Mouse (Mus musculus): ENCODE results near the gene Mlc1. TPM values are rescaled to one million over a fixed set of nuclear protein-coding genes. Genes with fewer than 3 reads are reported as not detected.

Mlc1 gene
- polyA plus RNA-seq, 1 experiment from 2014 or later = not detected

Other genes starting within 250 kb of the Mlc1 start
- gene Brd1, start 244.8 kb downstream of the Mlc1 start, polyA plus RNA-seq (2014; fragmentation: Nextera tagmentation; extraction: Ambion mirVana) = 15.2 and 18.2 TPM in 2 replicates
- gene Zbed4, start 227.3 kb downstream of the Mlc1 start, polyA plus RNA-seq (2014; fragmentation: Nextera tagmentation; extraction: Ambion mirVana) = 16.1 and 22.9 TPM in 2 replicates
- gene Alg12, start 159.7 kb downstream of the Mlc1 start, polyA plus RNA-seq (2014; fragmentation: Nextera tagmentation; extraction: Ambion mirVana) = 11.6 and 12.5 TPM in 2 replicates
- gene Creld2, start 159.4 kb downstream of the Mlc1 start, polyA plus RNA-seq (2014; fragmentation: Nextera tagmentation; extraction: Ambion mirVana) = 71.7 and 83.6 TPM in 2 replicates
- 43.7 and 50.1 TPM in 2 replicates for gene Pim3, start 116.8 kb downstream of the Mlc1 start, polyA plus RNA-seq (2014; fragmentation: Nextera tagmentation; extraction: Ambion mirVana)
- not detected in 2 replicates for gene Ttll8, start 24.6 kb downstream of the Mlc1 start, polyA plus RNA-seq (2014; fragmentation: Nextera tagmentation; extraction: Ambion mirVana)
- 57.6 and 78.6 TPM in 2 replicates for gene Mov10l1, start 3.9 kb upstream of the Mlc1 start, polyA plus RNA-seq (2014; fragmentation: Nextera tagmentation; extraction: Ambion mirVana)
- 1.4 and 1.5 TPM in 2 replicates for gene Panx2, start 80.7 kb upstream of the Mlc1 start, polyA plus RNA-seq (2014; fragmentation: Nextera tagmentation; extraction: Ambion mirVana)
- gene Trabd, start 96.1 kb upstream of the Mlc1 start, polyA plus RNA-seq (2014; fragmentation: Nextera tagmentation; extraction: Ambion mirVana) = 51.7 and 52.6 TPM in 2 replicates
- gene Selenoo, start 110.1 kb upstream of the Mlc1 start, polyA plus RNA-seq (2014; fragmentation: Nextera tagmentation; extraction: Ambion mirVana) = 9.5 and 9.9 TPM in 2 replicates
- 13.1 and 14.1 TPM in 2 replicates for gene Tubgcp6, start 144.1 kb upstream of the Mlc1 start, polyA plus RNA-seq (2014; fragmentation: Nextera tagmentation; extraction: Ambion mirVana)
- gene Hdac10, start 149.7 kb upstream of the Mlc1 start, polyA plus RNA-seq (2014; fragmentation: Nextera tagmentation; extraction: Ambion mirVana) = 10.5 and 11.4 TPM in 2 replicates
- gene Mapk12, start 161.7 kb upstream of the Mlc1 start, polyA plus RNA-seq (2014; fragmentation: Nextera tagmentation; extraction: Ambion mirVana) = 20.7 and 24.6 TPM in 2 replicates
- 3.2 and 4.2 TPM in 2 replicates for gene Mapk11, start 170.6 kb upstream of the Mlc1 start, polyA plus RNA-seq (2014; fragmentation: Nextera tagmentation; extraction: Ambion mirVana)
- 84.6 and 95.1 TPM in 2 replicates for gene Plxnb2, start 201.8 kb upstream of the Mlc1 start, polyA plus RNA-seq (2014; fragmentation: Nextera tagmentation; extraction: Ambion mirVana)
- gene Dennd6b, start 217.5 kb upstream of the Mlc1 start, polyA plus RNA-seq (2014; fragmentation: Nextera tagmentation; extraction: Ambion mirVana) = 18.0 and 18.5 TPM in 2 replicates
- gene Ppp6r2, start 232.5 kb upstream of the Mlc1 start, polyA plus RNA-seq (2014; fragmentation: Nextera tagmentation; extraction: Ambion mirVana) = 20.5 and 23.5 TPM in 2 replicates